Mouse (Mus musculus) left cerebral cortex, adult 8-10 months (tissue): Measurements from ENCODE around the gene Gm6588. TPM values are rescaled to one million over a fixed set of nuclear protein-coding genes. Genes with fewer than 3 reads are reported as not detected.

Experiments
- DNase-seq, 2 experiments: peaks; one replicate each; pipeline ENCODE4 v3.0.0; 2022; ENCODE audit warnings: low spot score in 2 of 2
- total RNA-seq, 4 experiments: library from RNA; stranded (reverse); gene quantifications; 2 replicates each; pipeline ENCODE4 v1.2.4; 2022

The Gm6588 gene
- total RNA-seq, 4 experiments from 2014 or later = not detected

- no peak for DNase-seq
Observed at GRCm38 (mm10) chr5:112468986-112469581, 19.9 kb downstream of the Gm6588 start.

- DNase-seq = no peak
Observed at GRCm38 (mm10) chr5:112470144-112470543, 20.9 kb downstream of the Gm6588 start.

- no peak for DNase-seq
Observed at GRCm38 (mm10) chr5:112473453-112473852, 24.2 kb downstream of the Gm6588 start.

- DNase-seq = no peak
Observed at GRCm38 (mm10) chr5:112481946-112482410, 32.8 kb downstream of the Gm6588 start.

- no peak for DNase-seq
Observed at GRCm38 (mm10) chr5:112482551-112482950, 33.3 kb downstream of the Gm6588 start.

- DNase-seq = no peak
Observed at GRCm38 (mm10) chr5:112483030-112483429, 33.8 kb downstream of the Gm6588 start.

GRCm38 (mm10) chr5:112484924-112485715 lies 35.9 kb downstream of the Gm6588 start:
- DNase-seq = no peak

GRCm38 (mm10) chr5:112486415-112486814 lies 37.2 kb downstream of the Gm6588 start:
- DNase-seq = no peak

- no peak for DNase-seq
Observed at GRCm38 (mm10) chr5:112487504-112487903, 38.3 kb downstream of the Gm6588 start.

- no peak for DNase-seq
Observed at GRCm38 (mm10) chr5:112488101-112488776, 39.0 kb downstream of the Gm6588 start.

GRCm38 (mm10) chr5:112491489-112491888 lies 42.3 kb downstream of the Gm6588 start:
- DNase-seq = no peak

- peak; percentile 21 to 59 for DNase-seq
Observed at GRCm38 (mm10) chr5:112493492-112493891, 44.3 kb downstream of the Gm6588 start.

- no peak for DNase-seq
Observed at GRCm38 (mm10) chr5:112496753-112497369, 47.6 kb downstream of the Gm6588 start.

- no peak for DNase-seq
Observed at GRCm38 (mm10) chr5:112498921-112499917, 50.0 kb downstream of the Gm6588 start.

- no peak for DNase-seq
Observed at GRCm38 (mm10) chr5:112499918-112500682, 50.9 kb downstream of the Gm6588 start.

Other genes starting within 250 kb of the Gm6588 start
- 1 to 10 TPM in 1 of 4 experiments, under 1 TPM in 3; 0.51 to 1.5 (median 0.82) TPM for gene Cryba4, start 196.9 kb upstream of the Gm6588 start, total RNA-seq
- gene Crybb1, start 193.6 kb upstream of the Gm6588 start, total RNA-seq = 1 to 10 TPM; 4.3 to 8.2 (median 5.4) TPM
- 10 to 100 TPM; 33.8 to 43.3 (median 38.6) TPM for gene Tpst2, start 172.7 kb upstream of the Gm6588 start, total RNA-seq
- 10 to 100 TPM; 43.8 to 51.8 (median 47.0) TPM for gene Tfip11, start 123.1 kb upstream of the Gm6588 start, total RNA-seq
- gene Srrd, start 106.4 kb upstream of the Gm6588 start, total RNA-seq = 10 to 100 TPM; 25.8 to 27.9 (median 26.8) TPM
- 10 to 100 TPM; 23.0 to 32.2 (median 27.6) TPM for gene Hps4, start 106.3 kb upstream of the Gm6588 start, total RNA-seq
- gene Gm6583, start 93.4 kb upstream of the Gm6588 start, total RNA-seq = under 1 TPM in 1 of 4 experiments, not detected in 3; 0.14 TPM
- gene Asphd2, start 54.6 kb upstream of the Gm6588 start, total RNA-seq = 100 to 1,000 TPM; 168 to 189 (median 175) TPM
- gene Sez6l, start 127.8 kb downstream of the Gm6588 start, total RNA-seq = 100 to 1,000 TPM; 133 to 138 (median 136) TPM